Mouse (Mus musculus): Measurements from ENCODE around the gene Rbm12.

The Rbm12 gene

DNA sequence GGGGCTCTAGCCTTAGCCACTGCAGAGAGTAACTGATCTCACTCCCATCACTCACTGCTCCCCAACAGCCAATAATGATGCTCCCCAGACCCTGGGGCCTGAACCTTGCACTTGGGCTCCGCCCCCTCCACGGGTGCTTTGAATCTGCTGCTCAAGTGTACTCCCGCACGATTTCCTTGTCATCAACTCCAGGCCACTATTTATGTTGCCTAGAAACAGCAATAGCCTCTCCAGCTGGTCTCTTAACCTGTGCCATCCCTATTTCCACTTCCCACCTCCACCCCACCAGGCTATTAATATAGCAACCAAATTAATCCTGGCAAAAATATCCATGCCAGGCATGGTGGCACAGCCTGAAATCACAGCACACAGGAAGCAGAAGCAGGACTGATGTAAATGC lies 32.1 kb downstream of the Rbm12 start:
- no peak for DNase-seq (ENCODE audit: low read depth)

DNA sequence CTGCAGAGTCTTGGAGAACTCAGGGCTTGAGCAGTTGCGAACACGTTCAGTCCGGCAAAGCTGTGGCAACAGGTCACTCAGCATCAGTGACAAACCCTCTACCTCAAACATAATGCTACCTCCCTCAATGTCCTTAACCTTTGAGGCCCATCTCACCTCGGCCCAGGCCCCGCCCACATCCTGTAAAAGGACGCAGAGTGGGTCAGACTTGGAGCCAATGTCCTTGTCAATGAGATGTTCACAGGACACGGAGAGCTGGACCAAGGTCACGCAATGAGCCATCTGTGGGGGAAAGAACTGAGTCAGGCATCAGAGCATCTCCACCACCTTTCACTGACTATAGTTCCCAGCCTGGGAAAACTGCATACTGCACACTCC lies 32.6 kb downstream of the Rbm12 start:
- DNase-seq (ENCODE audit: low read depth) = no peak

DNA sequence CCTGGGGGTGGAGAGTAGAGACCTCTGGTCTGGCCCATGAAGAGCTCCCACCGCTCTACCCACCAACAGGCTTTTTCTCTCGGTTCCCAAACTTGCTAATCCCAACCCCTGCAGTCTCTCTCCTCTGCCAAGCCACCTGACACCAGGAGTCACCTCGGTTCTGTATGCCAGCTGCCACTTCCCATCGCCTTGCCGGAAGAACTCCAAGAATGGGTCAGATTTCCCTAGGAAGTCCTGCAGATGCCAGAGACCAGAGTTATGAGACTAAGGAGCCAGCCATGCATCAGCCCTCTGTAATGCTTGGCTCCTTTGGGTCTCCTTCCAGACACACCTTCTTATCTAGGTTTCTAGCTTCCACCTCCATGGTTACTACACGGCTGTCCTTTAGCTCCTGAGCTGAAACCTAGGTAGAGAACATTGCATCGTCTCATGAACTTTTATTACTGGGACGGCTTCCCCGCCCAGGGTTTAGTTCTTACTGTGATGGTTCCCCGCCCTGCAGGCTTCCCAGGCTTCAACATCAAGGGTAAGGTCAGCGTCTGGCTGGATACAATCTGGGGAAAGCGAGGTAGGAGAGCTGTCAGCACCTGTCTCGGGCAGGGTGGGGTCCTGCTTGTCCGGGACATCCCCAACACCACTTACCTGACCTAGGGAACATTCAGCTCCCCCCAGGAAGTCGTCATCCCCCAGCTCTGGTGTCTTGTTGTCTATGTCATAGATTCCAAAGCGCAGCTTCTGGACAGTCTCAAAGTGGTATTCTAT lies 33.2 kb downstream of the Rbm12 start:
- no peak for DNase-seq (ENCODE audit: low read depth)

DNA sequence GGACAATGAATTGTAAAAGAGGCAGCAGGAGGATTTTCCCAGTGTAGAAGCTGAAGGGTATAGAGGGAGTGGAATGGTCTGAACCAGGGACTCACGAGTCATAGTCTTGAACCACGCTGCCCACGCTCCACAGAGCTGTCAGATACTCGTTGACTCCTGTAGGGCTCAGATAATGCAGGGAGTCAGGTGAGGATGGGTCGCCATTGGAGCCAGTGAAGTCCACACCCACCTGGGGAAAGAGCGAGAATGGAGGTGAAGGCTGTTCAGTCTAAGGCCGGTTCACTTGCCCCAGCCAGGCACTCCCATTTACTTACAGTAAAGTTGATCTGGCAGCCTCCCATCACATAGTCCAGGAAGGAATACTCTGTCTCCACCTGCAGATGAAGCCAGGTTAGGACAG lies 34.3 kb downstream of the Rbm12 start:
- no peak for DNase-seq (ENCODE audit: low read depth)

DNA sequence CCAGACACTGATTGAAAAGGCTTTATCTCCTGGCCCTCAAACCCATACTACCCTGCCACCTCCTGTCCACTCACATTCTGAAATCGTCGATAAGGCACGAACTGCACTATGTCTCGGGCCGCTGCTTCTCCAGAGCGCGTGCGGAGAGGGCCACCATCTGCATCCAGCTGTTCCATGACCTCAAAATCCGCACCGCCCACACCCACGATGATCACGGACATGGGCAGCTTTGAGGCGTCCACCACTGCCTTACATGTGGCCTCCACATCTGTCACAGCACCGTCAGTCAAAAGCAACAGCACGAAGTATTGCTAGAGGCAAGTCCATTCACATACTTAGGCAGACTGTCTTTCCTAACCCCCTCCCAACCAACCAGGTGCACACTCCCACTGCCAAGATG lies 38.1 kb downstream of the Rbm12 start:
- DNase-seq (ENCODE audit: low read depth) = no peak

DNA sequence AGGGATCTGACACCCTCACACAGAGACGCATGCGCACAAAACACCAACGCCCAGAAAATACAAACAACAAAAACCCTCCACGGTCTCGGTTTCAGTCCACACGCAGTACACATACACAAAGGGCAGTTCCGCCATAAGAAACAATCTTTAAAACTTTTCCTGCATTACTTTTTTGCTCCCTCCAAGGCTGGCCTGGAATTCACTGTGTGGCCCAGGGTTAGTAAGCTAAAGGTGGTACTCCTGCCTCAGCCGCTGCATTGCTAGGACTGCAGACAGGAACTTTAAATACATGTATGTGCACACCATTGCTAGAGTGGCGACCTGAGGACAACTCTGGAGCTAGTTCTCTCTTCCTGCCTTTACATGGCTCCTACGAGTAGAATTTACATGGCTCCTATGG lies 40.5 kb downstream of the Rbm12 start:
- DNase-seq (ENCODE audit: low read depth) = no peak

DNA sequence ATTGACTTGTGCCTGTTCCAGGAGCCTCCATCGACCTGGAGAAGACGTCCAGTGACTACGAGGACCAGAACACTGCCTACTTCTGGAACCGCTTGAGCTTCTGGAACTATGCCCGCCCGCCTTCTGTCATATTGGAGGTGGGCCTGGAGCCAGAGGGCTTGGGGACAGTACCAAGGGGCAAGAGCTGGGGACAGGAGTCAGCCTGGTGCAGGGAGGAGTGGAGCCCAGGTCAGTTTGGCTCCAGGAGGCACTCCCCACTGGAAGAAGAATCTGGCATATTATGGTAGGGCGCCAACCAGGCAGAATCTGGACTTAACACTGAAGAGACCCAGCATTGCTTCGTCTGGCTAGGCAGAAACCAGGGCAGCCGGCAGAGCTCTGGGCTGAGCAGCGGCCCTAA lies 43.9 kb downstream of the Rbm12 start:
- no peak for DNase-seq (ENCODE audit: low read depth)

DNA sequence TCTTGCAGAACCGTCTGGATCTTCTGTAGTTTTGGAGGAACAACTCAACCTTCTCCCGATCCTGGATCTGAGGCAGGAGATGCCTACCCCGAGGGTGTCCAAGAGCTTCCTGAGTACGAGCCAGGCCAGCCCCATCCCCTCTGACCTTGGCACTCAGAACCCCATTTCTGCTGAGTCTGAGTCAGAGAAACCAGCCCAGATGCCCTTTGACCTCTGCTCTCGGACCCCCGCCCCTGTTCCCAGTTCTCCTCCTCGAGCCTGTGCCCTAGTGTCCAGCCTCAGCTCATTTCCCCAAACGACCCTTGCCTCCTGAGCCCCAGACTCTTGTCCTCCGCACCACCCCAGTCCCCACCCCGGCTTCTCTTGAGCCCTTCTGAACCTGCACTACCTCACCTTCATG lies 45.7 kb downstream of the Rbm12 start:
- no peak for DNase-seq (ENCODE audit: low read depth)

DNA sequence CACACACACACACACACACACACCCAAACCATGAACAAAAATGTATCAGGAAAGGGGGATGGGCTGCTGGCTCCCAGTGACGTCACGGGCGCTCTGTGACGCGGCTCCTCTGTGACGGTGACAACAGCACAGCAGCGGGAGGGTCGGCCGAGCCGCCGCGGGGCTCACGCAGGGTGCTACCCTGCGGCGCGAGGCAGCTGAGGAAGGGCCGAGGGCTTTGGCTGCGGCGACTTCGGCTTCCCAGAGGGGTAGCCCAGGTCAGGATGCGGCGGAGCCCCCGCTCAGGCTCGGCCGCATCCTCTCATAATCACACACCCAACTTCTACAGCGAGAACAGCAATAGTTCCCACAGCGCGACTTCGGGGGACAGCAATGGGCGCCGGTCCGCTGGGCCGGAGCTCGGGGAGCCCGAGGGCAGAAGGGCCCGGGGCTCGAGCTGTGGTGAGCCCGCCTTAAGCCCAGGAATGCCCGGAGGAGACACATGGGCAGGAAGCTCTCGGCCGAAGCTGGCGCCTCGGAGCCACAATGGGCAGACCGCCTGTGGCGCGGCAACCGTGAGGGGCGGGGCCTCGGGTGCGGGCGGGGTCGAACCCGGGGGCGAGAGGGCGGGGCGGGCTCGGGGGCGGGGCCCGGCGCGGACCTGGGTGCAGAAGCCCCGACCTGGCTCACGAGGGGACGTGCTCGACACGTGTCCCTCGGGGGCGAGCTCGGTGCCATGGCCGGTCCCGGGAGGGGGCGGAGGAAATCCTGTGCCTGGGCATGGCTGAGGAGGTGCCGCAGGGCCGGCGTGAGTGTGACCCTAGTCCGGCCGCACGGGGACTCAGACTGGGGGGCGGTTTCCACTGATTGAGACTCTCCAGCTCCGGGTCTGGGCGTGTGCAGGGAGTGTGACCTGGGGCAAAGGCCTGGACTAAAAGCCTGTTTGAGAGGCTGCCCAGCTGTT lies 46.4 kb downstream of the Rbm12 start, which contains the start of gene Spag4:
Spag4 (plus strand) TSS at position 77 of the 943 bp plus-strand sequence.
- DNase-seq (ENCODE audit: low read depth) = peak; percentile 60

DNA sequence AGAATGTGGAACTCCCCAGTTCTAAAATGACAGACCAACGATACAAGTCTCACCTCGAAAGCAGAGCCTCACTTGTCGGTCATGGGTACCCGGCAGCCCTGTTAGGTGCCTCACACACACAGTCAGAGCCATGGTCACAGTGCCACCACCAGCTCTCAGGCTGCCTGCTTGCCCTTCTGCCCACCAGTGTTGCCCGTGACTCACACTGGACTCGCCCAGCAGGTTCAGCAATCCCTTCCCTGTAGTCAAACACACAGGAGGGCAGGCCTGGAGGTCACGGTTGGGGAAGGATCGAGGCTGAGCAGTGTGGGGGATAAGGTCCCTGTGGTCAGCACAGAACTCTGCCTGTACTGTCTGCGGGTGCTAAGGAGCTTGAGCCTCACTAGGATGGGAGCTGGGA lies 59.0 kb downstream of the Rbm12 start, which contains the start of gene Fer1l4:
Fer1l4 (minus strand) TSS at position 132 of the 400 bp plus-strand sequence.
- no peak for DNase-seq (ENCODE audit: low read depth)

DNA sequence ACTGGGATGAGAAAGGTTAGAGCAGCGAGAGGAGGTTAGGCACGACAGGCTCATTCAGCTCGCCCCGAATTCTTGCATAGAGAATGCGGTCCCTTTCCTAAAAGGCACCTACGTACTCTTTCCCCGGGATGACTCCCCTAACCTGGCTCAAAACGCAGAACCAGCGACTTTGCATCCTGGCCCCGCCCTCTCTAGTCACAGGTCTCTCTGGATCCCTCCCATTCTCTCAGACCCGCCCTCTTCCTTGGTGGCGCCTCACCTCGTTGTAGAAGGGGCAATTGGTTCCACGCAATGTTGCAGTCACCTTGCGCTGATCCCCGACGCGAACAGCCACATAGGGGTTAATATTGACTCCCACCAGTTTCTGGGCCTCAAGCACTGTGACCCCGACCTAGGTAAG lies 63.8 kb downstream of the Rbm12 start:
- DNase-seq (ENCODE audit: low read depth) = peak; percentile 34

DNA sequence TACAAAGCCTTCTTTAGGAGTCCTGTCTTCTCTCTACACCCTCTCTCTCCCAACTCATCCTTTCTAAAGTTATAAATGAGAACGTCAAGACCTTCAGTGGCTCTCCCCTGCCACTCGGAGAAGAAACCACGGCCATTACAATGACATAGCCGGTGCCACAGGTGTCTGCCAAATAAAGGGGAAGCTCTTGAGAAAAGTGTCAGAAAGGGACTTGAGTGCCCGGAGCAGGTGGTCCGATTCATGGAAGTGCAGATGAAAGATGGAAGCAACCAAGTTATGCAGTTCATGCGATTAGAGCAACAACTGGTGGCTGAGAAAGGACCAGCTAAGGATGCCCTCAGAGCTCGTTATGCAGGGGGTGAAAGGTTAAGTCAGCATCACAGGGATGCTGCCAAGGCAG lies 68.9 kb downstream of the Rbm12 start:
- no peak for DNase-seq (ENCODE audit: low read depth)
